Mouse (Mus musculus) cerebellum, postnatal 14 days (tissue): Measurements from ENCODE around the gene Trim38.
A peak's percentile ranks its signal among the peaks of the same experiment; 100 is the strongest.

Experiments
- DNase-seq, 2 experiments: peaks; one replicate each; pipeline ENCODE4 v3.0.0; 2021; ENCODE audit warnings: mixed read lengths in 2 of 2

Trim38 gene

GRCm38 (mm10) chr13:23746201-23747080, 23.3 kb upstream of the Trim38 start, which contains the start of gene Hist1h2bb:
Gene Hist1h2bb (plus strand): TSS chr13:23746734.
- peak; percentile 61 to 72 for DNase-seq

- no peak for DNase-seq
These were observed 22.4 kb upstream of the Trim38 start for GRCm38 (mm10) chr13:23747081-23747891.

- no peak for DNase-seq
These were observed 21.8 kb upstream of the Trim38 start for GRCm38 (mm10) chr13:23747892-23748288.

GRCm38 (mm10) chr13:23749563-23750121, 20.1 kb upstream of the Trim38 start:
- no peak for DNase-seq

- DNase-seq = peak; percentile 36 to 58
These were observed 18.8 kb upstream of the Trim38 start, which contains the start of gene Hist1h2ab for GRCm38 (mm10) chr13:23750839-23751477. Gene Hist1h2ab (plus strand): TSS chr13:23751126.

GRCm38 (mm10) chr13:23751478-23751956, 18.2 kb upstream of the Trim38 start:
- DNase-seq = no peak

- peak; percentile 85 to 92 for DNase-seq
These were observed 17.5 kb upstream of the Trim38 start, which contains the start of gene Hist1h3b for GRCm38 (mm10) chr13:23752067-23752741. Gene Hist1h3b (plus strand): TSS chr13:23752267.

- no peak for DNase-seq
These were observed 17.0 kb upstream of the Trim38 start for GRCm38 (mm10) chr13:23752742-23753172.

GRCm38 (mm10) chr13:23753314-23754078, 16.2 kb upstream of the Trim38 start:
- DNase-seq = no peak

GRCm38 (mm10) chr13:23755000-23755399, 14.7 kb upstream of the Trim38 start:
- no peak for DNase-seq

GRCm38 (mm10) chr13:23756790-23757189, 12.9 kb upstream of the Trim38 start, which contains the start of gene Hist1h4b:
Gene Hist1h4b (plus strand): TSS chr13:23757013.
- peak; percentile 83 to 91 for DNase-seq

GRCm38 (mm10) chr13:23757211-23757773, 12.4 kb upstream of the Trim38 start:
- peak in 1 of 2 experiments; percentile 22 for DNase-seq

GRCm38 (mm10) chr13:23757921-23758320, 11.8 kb upstream of the Trim38 start:
- no peak for DNase-seq

- DNase-seq = no peak
These were observed 10.4 kb upstream of the Trim38 start for GRCm38 (mm10) chr13:23759251-23759771.

- no peak for DNase-seq
These were observed 9.8 kb upstream of the Trim38 start for GRCm38 (mm10) chr13:23759916-23760239.

- peak; percentile 22 to 30 for DNase-seq
These were observed 9.3 kb upstream of the Trim38 start for GRCm38 (mm10) chr13:23760240-23760971.

- peak; percentile 99 for DNase-seq
These were observed 8.5 kb upstream of the Trim38 start, which contains the start of gene Hist1h4a for GRCm38 (mm10) chr13:23760972-23761864. Gene Hist1h4a (minus strand): TSS chr13:23761230.
